Mouse (Mus musculus) lung, postnatal 25 days (tissue): ENCODE data around the gene Hexim1.

Source experiments
- DNase-seq: peaks from one replicate; pipeline ENCODE4 v3.0.0; 2022; ENCODE audit warnings: low spot score

Hexim1 gene

DNA sequence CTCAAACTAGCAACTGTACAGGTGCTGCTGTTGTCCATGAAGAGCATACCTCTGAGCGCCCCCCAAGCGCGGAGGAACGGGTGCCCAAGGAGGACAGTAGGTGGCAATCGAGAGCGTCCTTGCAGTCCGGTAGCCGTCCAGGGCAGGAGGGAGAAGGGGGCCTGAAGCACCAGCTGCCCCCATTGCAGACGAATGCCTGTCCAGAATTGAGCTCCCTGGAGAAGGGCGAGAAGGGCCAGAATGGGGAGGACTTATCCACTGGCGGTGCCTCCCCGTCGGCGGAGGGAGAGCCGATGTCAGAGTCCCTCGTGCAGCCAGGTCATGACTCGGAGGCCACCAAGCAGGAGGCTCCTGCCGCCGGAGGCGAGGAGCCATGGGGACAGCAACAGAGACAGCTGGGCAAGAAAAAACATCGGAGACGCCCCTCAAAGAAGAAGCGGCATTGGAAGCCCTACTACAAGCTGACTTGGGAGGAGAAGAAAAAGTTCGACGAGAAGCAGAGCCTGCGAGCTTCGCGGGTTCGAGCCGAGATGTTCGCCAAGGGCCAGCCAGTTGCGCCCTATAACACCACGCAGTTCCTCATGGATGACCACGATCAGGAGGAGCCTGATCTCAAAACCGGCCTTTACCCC is 1.0 kb downstream of the Hexim1 start:
- DNase-seq: peak; percentile 80

GRCm38 (mm10) chr11:103117591-103118009 is 1.6 kb downstream of the Hexim1 start:
- DNase-seq: no peak

GRCm38 (mm10) chr11:103118866-103119265 is 2.8 kb downstream of the Hexim1 start:
- no peak for DNase-seq

- DNase-seq: no peak
These were observed 3.6 kb downstream of the Hexim1 start for GRCm38 (mm10) chr11:103119609-103120008.

GRCm38 (mm10) chr11:103120315-103120714 is 4.3 kb downstream of the Hexim1 start:
- no peak for DNase-seq

DNA sequence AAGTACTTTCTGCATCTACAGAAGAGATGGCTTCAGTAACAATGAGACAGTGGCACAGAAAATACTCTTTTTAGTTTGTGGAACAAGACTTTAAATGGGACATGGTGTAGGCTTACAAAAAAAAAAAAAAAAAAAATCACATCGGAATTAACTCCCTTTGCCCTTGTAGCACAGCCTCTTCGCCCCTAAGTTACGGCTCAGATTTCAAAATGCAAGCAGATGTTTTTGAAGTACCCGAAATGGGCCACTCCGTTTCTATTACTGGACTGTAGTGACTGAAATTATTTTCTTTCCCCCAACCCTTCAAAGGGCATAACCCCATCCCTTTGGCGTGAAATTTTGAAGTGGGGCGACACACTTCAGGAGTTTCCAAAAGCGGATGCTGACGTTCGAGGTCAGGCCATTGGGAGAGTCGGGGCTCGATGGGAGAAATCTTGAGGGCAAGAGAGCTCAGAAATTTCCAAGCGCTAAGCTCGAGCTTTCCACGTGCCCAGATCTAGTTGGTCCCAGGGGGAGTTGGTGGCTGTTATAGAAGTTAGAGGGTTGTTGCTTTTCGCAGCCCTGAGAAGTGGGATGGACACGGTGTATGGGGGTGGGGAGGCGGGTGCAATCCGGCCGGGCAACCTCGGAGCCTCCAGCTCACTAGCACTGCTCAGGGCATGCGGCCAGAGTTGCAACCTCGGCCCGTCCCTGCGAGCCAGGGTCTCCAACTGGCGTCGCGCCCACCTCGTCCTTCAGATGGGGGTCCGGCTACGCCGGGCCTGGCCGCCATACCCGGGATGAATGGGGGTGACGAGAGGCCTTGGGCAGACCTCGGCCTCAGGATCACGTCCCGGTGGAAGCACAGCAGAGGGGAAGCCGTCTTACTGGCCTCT is 15.9 kb downstream of the Hexim1 start, which contains the start of gene Hexim2:
Gene Hexim2, plus strand, starts transcription at position 729 of the 875 bp plus-strand sequence.
- DNase-seq: no peak

DNA sequence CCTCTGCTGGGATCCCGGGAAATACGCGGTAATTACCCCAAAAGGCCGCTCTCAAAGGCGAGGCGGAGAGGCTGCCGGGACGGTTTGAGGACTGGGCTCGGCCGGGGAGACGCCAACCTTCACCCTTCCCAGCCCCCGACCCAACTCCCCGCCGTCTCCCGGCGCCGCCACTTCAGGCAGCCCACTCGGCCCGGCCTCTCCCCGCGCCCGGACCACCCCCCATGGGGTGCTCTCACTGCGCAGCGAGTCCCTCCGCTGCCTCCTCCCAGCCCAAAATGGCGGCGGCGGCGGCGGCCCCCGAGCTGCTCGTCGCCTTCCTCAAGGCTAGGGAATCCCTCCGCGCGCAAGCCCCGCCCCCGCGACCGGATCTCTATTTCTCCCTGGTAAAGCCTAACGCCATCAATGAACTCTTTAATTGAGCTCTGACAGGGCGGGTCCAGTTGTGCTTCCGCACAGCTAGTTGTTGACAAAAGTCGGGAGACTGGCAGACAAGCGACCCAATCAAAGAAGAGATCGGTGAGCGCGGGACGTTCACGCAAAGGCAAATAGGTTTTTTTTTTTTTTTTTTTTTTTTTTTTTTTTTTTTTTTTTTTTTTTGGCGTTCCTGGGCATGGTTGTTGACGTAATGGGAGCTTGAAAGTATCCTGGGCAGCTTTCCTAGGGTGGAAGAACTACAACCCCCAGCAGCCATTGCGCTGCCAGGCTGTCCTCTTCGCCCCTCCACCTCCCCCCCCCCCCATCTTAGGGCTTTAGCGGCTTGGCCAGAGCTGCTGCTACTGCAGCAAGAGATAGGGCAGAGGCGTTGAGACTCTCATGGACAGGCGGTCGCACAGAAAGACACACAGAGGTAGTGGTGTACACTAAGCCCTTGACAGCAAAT is 16.8 kb downstream of the Hexim1 start:
- DNase-seq: peak; percentile 100

GRCm38 (mm10) chr11:103133456-103134185 is 17.6 kb downstream of the Hexim1 start:
- no peak for DNase-seq

GRCm38 (mm10) chr11:103134221-103134620 is 18.2 kb downstream of the Hexim1 start:
- DNase-seq: no peak

GRCm38 (mm10) chr11:103136039-103136577 is 20.1 kb downstream of the Hexim1 start:
- no peak for DNase-seq

- no peak for DNase-seq
These were observed 24.1 kb downstream of the Hexim1 start for GRCm38 (mm10) chr11:103139951-103140762.

DNA sequence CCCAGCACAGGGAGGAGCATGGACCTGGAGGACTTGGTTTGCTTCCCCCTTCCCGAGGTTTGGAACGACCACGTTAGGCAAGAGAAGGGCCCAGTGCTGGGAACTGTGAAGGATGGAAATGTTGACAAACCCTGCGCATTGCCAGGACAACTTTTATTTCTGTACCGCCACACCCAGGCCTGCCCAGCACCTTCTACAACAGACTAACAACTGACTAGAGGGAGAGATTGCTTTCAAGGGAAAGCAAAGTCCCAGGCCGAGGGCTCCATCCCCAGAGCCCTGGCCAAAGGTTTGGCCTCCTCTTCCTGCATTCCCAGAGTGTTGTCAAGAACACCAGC is 24.7 kb downstream of the Hexim1 start:
- peak; percentile 46 for DNase-seq

DNA sequence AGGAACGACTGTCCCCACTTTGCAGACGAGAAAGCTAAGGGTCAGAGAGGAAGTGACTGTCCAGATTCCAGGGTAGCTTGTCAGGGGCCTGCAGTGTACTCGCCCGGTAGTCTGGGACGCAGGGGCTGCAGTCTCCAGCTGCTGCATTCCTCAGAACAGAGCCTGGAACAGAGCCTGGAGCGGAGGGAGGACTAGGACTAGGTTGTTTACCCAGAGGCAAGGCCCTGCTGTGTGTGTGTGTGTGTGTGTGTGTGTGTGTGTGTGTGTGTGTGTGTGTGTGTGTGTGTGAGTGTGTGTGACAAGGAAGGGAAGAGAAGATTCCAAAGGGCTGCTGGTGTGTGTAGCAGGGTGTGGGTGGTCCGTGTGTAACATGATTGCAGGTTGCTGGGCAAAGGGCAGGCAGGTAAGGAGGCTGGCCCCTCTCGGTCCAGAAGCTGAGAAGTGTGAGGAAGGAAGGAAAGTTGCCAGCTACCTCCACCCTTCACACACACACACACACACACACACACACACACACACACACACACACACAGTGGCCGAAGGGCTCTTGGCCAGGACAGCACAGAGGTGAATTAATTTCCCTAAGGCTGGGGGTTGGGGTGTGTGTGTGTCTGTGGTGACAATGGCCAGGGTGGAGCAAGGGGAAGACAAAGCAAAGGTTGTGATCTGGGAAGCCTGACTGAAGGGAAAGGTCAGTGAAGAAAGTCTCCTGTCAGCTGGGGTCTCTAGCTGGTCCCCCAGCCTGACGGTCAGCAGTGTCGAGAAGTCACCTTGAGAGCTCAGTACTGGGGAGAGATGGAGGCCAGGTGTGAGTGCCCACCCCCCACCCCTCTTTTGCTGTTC is 25.3 kb downstream of the Hexim1 start:
- DNase-seq: peak; percentile 72

GRCm38 (mm10) chr11:103141944-103142255 is 25.9 kb downstream of the Hexim1 start:
- no peak for DNase-seq

DNA sequence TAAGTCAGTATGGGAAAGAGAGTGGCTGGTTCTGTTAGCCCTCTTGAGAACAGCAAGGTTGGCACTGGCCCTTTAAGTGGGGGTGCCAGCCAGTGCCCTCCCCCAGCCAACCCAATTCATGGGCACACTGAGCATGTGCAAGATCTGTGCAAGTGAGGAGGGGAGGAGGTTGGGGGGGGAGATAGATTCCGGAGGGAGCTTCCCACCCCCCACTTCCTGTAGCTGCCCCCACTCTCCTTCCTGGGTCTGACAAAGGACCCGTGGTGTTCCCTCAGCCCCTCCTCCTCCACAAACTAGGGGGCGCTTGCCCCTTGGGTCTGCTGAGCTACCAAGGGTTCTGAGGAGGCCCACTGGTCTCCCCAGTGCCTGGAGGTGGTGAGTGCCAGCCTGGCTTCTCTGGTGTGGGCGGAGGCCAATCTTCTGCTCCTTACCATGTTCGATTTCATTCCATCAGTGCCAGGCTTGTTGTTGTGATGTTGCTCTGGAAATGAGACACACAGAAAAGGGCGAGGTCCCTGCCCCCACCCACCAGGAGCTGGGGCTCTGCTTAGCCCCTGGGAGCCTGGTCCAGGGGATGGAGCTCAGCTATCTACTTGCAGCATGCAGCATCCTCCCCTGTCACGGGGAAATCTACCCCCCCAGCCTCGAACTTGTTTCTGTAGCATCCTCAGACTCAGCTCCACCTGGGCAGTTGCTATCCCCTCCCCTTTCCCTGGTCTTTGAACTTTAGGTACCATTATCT is 26.6 kb downstream of the Hexim1 start:
- peak; percentile 87 for DNase-seq

DNA sequence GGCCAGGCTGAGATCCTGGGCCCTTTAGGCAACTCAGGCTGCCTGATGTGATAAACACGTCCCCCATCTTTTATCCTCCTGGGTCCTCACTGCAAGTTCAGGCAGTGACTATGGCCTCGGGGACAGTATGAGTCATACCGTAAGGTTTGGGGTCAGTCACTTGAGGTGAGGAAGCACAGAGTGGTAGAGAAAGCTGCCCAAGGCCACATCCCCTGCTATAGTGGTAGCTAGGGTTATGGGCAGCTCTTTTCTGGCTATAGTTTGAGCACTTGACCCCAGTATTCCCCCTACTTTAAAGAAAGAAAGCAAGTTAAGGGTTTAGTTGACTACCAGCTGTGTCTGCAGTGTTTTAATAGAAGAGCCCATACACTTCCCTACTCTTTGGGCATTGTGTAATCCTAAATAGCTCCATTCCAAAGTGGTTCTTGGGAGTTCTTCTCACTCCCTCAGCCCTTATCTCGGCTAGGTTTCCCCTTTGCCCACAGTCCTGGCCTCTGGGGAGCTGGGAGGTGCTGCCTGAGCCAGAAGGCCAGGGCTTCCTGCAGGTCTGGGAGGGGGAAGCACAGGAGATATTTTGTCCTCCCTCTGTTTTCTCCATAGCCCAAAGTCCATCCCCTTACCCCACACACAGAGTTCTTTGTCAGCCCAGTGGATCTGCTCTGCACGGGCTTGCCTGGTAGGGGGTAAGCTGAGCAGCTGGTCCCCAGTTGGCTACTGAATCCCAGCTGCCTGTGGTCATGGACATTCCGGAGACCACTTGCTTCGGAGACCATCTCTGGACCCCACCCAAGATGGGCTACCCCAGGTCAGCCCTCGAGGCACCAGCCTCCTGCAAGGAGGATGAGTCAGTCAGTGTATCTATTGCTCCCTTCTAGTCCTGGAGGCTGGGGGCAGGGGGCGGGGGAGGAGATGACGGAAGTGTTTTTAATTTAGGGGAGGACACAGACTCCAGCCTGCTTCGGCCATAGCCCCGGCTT is 28.6 kb downstream of the Hexim1 start:
- no peak for DNase-seq

DNA sequence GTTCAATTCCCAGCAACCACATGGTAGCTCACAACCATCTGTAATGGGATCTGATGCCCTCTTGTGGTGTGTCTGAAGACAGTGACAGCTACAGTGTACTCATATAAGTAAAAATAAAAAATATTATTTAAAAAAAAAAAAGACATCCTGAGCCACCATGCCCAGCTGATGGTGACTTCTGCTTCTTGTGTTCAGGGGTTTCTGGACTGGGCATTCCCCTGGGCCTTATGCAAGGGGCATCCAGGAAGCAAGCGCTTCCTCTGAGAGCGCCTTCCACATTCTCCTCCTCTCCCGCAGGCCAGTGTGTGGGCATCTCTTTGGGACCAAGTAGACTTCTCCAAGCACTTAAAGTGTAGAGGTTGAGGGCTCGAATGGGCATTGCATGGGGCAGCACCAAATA is 30.4 kb downstream of the Hexim1 start:
- no peak for DNase-seq

- no peak for DNase-seq
These were observed 31.7 kb downstream of the Hexim1 start for GRCm38 (mm10) chr11:103147766-103148165.
